Mouse (Mus musculus) forebrain, postnatal 0 days (tissue): Measurements from ENCODE around the gene Olfr122. TPM values are rescaled to one million over a fixed set of nuclear protein-coding genes. Genes with fewer than 3 reads are reported as not detected.

Experiments used
- ATAC-seq: fragments of 200-750 bp; cut with Nextera tagmentation; 2 replicates; pipeline ENCODE4 v1.8.0; 2017; ENCODE audit warnings: mild to moderate bottlenecking, moderate library complexity
- DNase-seq: peaks from one replicate; pipeline ENCODE4 v3.0.0-alpha.2; 2015
- H3K27ac ChIP-seq: fragments of 300-500 bp; sonication (generic); 2 replicates; pipeline ENCODE4 v1.5.1; 2014; ENCODE audit warnings: low read depth, mild to moderate bottlenecking, antibody characterized with exemption, low read length, moderate library complexity, mixed read lengths
- H3K27me3 ChIP-seq: fragments of 300-500 bp; sonication (generic); 2 replicates; pipeline ENCODE4 v1.6.1; 2014; ENCODE audit warnings: mild to moderate bottlenecking, low read length, mixed read lengths; ENCODE audit not compliant: insufficient read depth
- H3K36me3 ChIP-seq: fragments of 300-500 bp; sonication (generic); 2 replicates; pipeline ENCODE4 v1.6.1; 2014; ENCODE audit warnings: mild to moderate bottlenecking, moderate library complexity; ENCODE audit not compliant: insufficient read depth
- H3K4me1 ChIP-seq: fragments of 300-500 bp; sonication (generic); 2 replicates; pipeline ENCODE4 v1.6.1; 2014; ENCODE audit warnings: antibody characterized with exemption; ENCODE audit not compliant: insufficient read depth
- H3K4me2 ChIP-seq: fragments of 300-500 bp; sonication (generic); 2 replicates; pipeline ENCODE4 v1.6.1; 2014; ENCODE audit warnings: low read depth, mild to moderate bottlenecking, moderate library complexity
- H3K4me3 ChIP-seq: fragments of 300-500 bp; sonication (generic); 2 replicates; pipeline ENCODE4 v1.5.1; 2014; ENCODE audit warnings: low read depth, low read length, mixed read lengths
- H3K9ac ChIP-seq: fragments of 300-500 bp; sonication (generic); 2 replicates; pipeline ENCODE4 v1.6.1; 2014; ENCODE audit warnings: mild to moderate bottlenecking
- H3K9me3 ChIP-seq: fragments of 300-500 bp; sonication (generic); 2 replicates; pipeline ENCODE4 v1.6.1; 2016; ENCODE audit warnings: low read length
- CTCF ChIP-seq: sonication (generic); IDR thresholded peaks from 2 replicates; pipeline ENCODE4 v1.5.1; 2016; ENCODE audit warnings: antibody characterized with exemption, control low read depth, low read depth
- WGBS: fragments of 180-500 bp; shearing (Covaris S2); extraction: QIAGEN DNeasy Blood & Tissue Kit; methylation state at CpG from one replicate; pipeline ENCODE4 v1.1.7; 2014; 5-methylcytosine and 5-hydroxymethylcytosine counted together
- polyA plus RNA-seq: library from polyadenylated mRNA; unstranded; fragments of >200 nt; fragmentation: Nextera tagmentation; extraction: Ambion mirVana; gene quantifications from 2 replicates; pipeline ENCODE4 v1.2.1, GENCODE M21; 2015
- total RNA-seq: library from RNA; depleted of rRNA; stranded (reverse); fragments of >200 nt; gene quantifications from 2 replicates; pipeline ENCODE4 v1.2.3, GENCODE M21; 2014; rRNA removed

Olfr122 gene
- total RNA-seq, result not detected in 2 replicates
- polyA plus RNA-seq, result not detected in 2 replicates

DNA sequence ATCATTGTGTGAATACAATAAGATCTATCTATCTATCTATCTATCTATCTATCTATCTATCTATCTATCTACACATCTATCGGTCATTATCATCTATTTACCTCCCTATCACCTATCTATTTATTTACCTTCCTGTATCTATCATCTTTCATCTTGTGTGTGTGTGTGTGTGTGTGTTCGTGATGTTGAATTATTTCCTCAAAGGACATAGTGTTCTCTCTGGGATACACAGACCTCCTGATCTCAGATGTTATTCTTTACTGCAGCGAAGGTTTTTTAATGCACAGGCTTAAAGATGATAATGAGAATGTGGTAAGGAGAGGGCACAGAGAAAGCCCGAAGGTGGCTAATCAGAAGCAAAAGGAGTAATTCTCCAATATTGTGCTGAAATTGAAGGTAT is at the start of gene Olfr122:
Gene Olfr122 (plus strand): TSS at position 301 of the 400 bp plus-strand sequence.
- Histone ChIP-seq H3K4me1 (no peaks in the 10 kb centered on the region), H3K9ac (no peak within 1 kb of the TSS), H3K9me3 (no peaks in the 10 kb centered on the region), H3K4me3 (no peak within 1 kb of the TSS), H3K27ac (no peak within 1 kb of the TSS), H3K36me3 (no peaks in the 10 kb centered on the region), H3K4me2 (no peak within 1 kb of the TSS), H3K27me3 (no peaks in the 10 kb centered on the region)
- ATAC-seq (no peak), DNase-seq (no peak)
- TF ChIP-seq CTCF, result no peak
- 86% methylated on average over 4 of the region's 4 CpGs for WGBS

DNA sequence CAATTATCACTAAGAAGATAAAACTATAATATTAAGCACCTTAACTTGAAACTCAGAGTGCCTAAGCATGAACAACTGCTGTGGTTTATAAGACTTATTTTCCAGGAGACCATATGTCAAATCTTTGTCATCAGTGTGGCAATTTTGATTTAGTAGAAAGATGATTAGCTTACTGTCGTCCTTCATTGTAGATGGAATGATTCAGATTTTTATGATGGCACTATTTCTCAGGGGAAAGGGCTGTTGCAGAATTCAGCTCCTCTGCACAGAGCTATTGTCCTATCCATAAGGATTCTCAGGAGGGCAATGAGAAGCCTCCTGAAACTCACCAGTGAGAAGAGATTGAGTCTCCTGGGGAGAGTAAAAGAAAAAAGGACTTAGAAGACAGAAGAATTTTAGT is 46.9 kb upstream of the Olfr122 start, which contains the start of gene Olfr120:
Gene Olfr120 (plus strand): TSS at position 301 of the 400 bp plus-strand sequence.
- H3K4me3 ChIP-seq, result no peak within 1 kb of the TSS
- no peaks in the 10 kb centered on the region for H3K36me3 ChIP-seq
- H3K27ac ChIP-seq, result no peak within 1 kb of the TSS
- WGBS, result 88% methylated on average over 1 of the region's 1 CpGs
- TF ChIP-seq CTCF, result no peak
- no peaks in the 10 kb centered on the region for H3K27me3 ChIP-seq
- no peak within 1 kb of the TSS for H3K4me2 ChIP-seq
- no peak within 1 kb of the TSS for H3K9ac ChIP-seq
- DNase-seq (no peak), ATAC-seq (no peak)
- no peaks in the 10 kb centered on the region for H3K4me1 ChIP-seq
- H3K9me3 ChIP-seq, result no peaks in the 10 kb centered on the region

DNA sequence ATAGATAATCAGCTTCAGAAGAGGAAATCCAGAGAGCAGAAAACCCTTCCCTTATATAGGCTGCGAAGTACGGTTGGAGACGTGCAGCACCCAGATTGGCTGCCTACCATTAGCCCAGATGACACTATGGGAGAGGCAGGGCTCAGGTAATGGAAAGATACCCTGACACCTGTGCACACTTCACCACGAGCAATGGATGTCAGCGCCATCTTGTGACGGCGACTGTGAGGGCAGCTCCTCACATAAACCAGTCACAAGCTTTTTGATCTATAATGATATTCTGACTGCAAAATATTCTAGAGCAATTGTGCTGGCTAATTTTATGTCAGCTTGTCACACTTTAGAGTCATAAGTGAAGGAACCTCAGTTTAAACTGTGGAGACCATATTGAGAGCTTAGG is 30.3 kb upstream of the Olfr122 start:
- no peak for TF ChIP-seq CTCF
- Histone ChIP-seq H3K27ac (no peak overlapping the region), H3K4me1 (no peaks in the 10 kb centered on the region), H3K27me3 (no peaks in the 10 kb centered on the region), H3K4me3 (no peak overlapping the region), H3K9ac (no peak overlapping the region), H3K9me3 (no peaks in the 10 kb centered on the region), H3K36me3 (no peaks in the 10 kb centered on the region), H3K4me2 (no peak overlapping the region)
- no peak for DNase-seq
- ATAC-seq, result no peak
- 57% methylated on average over 7 of the region's 7 CpGs for WGBS

DNA sequence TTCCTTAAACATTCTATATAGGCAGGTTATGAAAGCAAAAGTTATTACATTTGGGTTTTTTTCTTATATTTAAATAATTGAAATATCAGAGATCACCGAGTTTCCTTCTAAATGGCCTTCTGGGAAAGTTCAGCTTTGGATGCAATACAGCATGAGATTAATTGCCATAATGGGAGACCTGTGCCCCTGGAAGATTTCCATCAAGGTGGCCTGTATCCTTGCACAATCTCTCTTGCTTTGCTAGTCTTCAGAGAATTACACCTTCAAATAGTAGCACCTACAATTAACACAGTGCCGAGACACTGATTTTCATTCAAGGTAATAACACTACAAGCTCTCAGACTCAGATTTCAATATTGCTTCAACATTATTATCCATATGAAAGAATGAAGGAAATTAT is 24.8 kb downstream of the Olfr122 start, which contains the start of gene Olfr123:
Gene Olfr123 (plus strand): TSS at position 301 of the 400 bp plus-strand sequence.
- DNase-seq (no peak), ATAC-seq (no peak)
- Histone ChIP-seq H3K27ac (no peak within 1 kb of the TSS), H3K9ac (no peak within 1 kb of the TSS), H3K4me2 (no peak within 1 kb of the TSS), H3K9me3 (no peaks in the 10 kb centered on the region), H3K4me3 (no peak within 1 kb of the TSS), H3K4me1 (no peaks in the 10 kb centered on the region), H3K27me3 (no peaks in the 10 kb centered on the region), H3K36me3 (no peaks in the 10 kb centered on the region)
- WGBS, result 90% methylated on average over 2 of the region's 2 CpGs
- no peak for TF ChIP-seq CTCF

DNA sequence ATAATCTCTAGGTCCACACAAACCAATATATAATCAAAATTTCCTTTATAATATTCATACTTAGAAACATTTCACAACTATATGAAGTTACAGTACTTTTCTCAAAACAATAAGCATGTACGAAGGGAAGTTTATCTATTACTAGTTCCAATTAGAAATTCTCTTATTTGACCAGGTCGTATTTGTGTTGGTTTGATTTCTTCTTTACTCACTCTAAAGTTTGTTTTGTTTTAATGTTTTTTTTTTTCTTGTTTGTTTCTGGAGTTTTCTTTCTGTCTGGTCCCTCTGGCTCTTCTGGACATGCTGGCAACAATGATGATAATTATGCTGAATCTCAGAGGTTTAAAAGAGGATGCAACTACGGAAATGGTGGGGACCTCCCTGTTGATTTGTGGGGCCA is 31.2 kb downstream of the Olfr122 start, which contains the start of gene Olfr124:
Gene Olfr124 (plus strand): TSS at position 301 of the 400 bp plus-strand sequence.
- H3K4me3 ChIP-seq, result no peak within 1 kb of the TSS
- no peak for TF ChIP-seq CTCF
- H3K36me3 ChIP-seq, result no peaks in the 10 kb centered on the region
- H3K9me3 ChIP-seq, result no peaks in the 10 kb centered on the region
- H3K4me2 ChIP-seq, result no peak within 1 kb of the TSS
- no peak within 1 kb of the TSS for H3K9ac ChIP-seq
- H3K27me3 ChIP-seq, result no peaks in the 10 kb centered on the region
- H3K27ac ChIP-seq, result no peak within 1 kb of the TSS
- 87% methylated on average over 3 of the region's 3 CpGs for WGBS
- ATAC-seq (no peak), DNase-seq (no peak)
- H3K4me1 ChIP-seq, result no peaks in the 10 kb centered on the region

Other genes starting within 250 kb of the Olfr122 start
- gene Olfr112, start 199.2 kb upstream of the Olfr122 start, total RNA-seq, result not detected in 2 replicates
- not detected in 2 replicates for gene Olfr112, start 199.2 kb upstream of the Olfr122 start, polyA plus RNA-seq
- gene Olfr113, start 190.9 kb upstream of the Olfr122 start, total RNA-seq, result not detected in 2 replicates
- not detected in 2 replicates for gene Olfr113, start 190.9 kb upstream of the Olfr122 start, polyA plus RNA-seq
- not detected in 2 replicates for gene Olfr114, start 175.9 kb upstream of the Olfr122 start, total RNA-seq
- gene Olfr114, start 175.9 kb upstream of the Olfr122 start, polyA plus RNA-seq, result not detected in 2 replicates
- not detected in 2 replicates for gene Olfr115, start 141.5 kb upstream of the Olfr122 start, total RNA-seq
- gene Olfr115, start 141.5 kb upstream of the Olfr122 start, polyA plus RNA-seq, result not detected in 2 replicates
- not detected in 2 replicates for gene Olfr116, start 141.4 kb upstream of the Olfr122 start, total RNA-seq
- not detected in 2 replicates for gene Olfr116, start 141.4 kb upstream of the Olfr122 start, polyA plus RNA-seq
- not detected in 2 replicates for gene Olfr117, start 104.8 kb upstream of the Olfr122 start, total RNA-seq
- not detected in 2 replicates for gene Olfr117, start 104.8 kb upstream of the Olfr122 start, polyA plus RNA-seq
- gene Olfr118, start 101.6 kb upstream of the Olfr122 start, total RNA-seq, result not detected in 2 replicates
- gene Olfr118, start 101.6 kb upstream of the Olfr122 start, polyA plus RNA-seq, result not detected in 2 replicates
- not detected in 2 replicates for gene Olfr119, start 72.0 kb upstream of the Olfr122 start, total RNA-seq
- gene Olfr119, start 72.0 kb upstream of the Olfr122 start, polyA plus RNA-seq, result not detected in 2 replicates
- gene Olfr120, start 46.8 kb upstream of the Olfr122 start, total RNA-seq, result not detected in 2 replicates
- not detected in 2 replicates for gene Olfr120, start 46.8 kb upstream of the Olfr122 start, polyA plus RNA-seq
- gene Olfr121, start 19.8 kb upstream of the Olfr122 start, total RNA-seq, result not detected in 2 replicates
- not detected in 2 replicates for gene Olfr121, start 19.8 kb upstream of the Olfr122 start, polyA plus RNA-seq
- gene Olfr123, start 24.9 kb downstream of the Olfr122 start, total RNA-seq, result not detected in 2 replicates
- gene Olfr123, start 24.9 kb downstream of the Olfr122 start, polyA plus RNA-seq, result not detected in 2 replicates
- gene Olfr124, start 31.3 kb downstream of the Olfr122 start, total RNA-seq, result not detected in 2 replicates
- not detected in 2 replicates for gene Olfr124, start 31.3 kb downstream of the Olfr122 start, polyA plus RNA-seq
- not detected in 2 replicates for gene Olfr125, start 64.3 kb downstream of the Olfr122 start, total RNA-seq
- not detected in 2 replicates for gene Olfr125, start 64.3 kb downstream of the Olfr122 start, polyA plus RNA-seq
- not detected in 2 replicates for gene Olfr126, start 78.9 kb downstream of the Olfr122 start, total RNA-seq
- gene Olfr126, start 78.9 kb downstream of the Olfr122 start, polyA plus RNA-seq, result not detected in 2 replicates
- not detected in 2 replicates for gene Olfr127, start 131.8 kb downstream of the Olfr122 start, total RNA-seq
- not detected in 2 replicates for gene Olfr127, start 131.8 kb downstream of the Olfr122 start, polyA plus RNA-seq
- not detected in 2 replicates for gene Olfr128, start 151.9 kb downstream of the Olfr122 start, total RNA-seq
- not detected in 2 replicates for gene Olfr128, start 151.9 kb downstream of the Olfr122 start, polyA plus RNA-seq
- gene Olfr761, start 184.5 kb downstream of the Olfr122 start, total RNA-seq, result not detected in 2 replicates
- not detected in 2 replicates for gene Olfr761, start 184.5 kb downstream of the Olfr122 start, polyA plus RNA-seq